Mouse (Mus musculus): ENCODE data around the gene Rad51d.
"Not testable (repeated sequence)": the region's sequence is repeated elsewhere in the genome, so short reads cannot be mapped to it uniquely, and the experiment has no call there.

Rad51d gene

GRCm38 (mm10) chr11:82890342-82890762 is at the start of gene Rad51d:
TSS of gene Rad51d (minus strand) at chr11:82890614.
- DNase-seq (ENCODE audit: low spot score), result peak; percentile 83

- DNase-seq (ENCODE audit: low spot score), result no peak
These were observed 42.8 kb upstream of the Rad51d start for GRCm38 (mm10) chr11:82933186-82933585.

- DNase-seq (ENCODE audit: low spot score), result not testable (repeated sequence)
These were observed 41.4 kb upstream of the Rad51d start for GRCm38 (mm10) chr11:82931671-82932450.

GRCm38 (mm10) chr11:82931161-82931560 is 40.7 kb upstream of the Rad51d start:
- DNase-seq (ENCODE audit: low spot score), result not testable (repeated sequence)

GRCm38 (mm10) chr11:82930391-82930955 is 40.1 kb upstream of the Rad51d start:
- not testable (repeated sequence) for DNase-seq (ENCODE audit: low spot score)

GRCm38 (mm10) chr11:82929633-82929950 is 39.2 kb upstream of the Rad51d start:
- DNase-seq (ENCODE audit: low spot score), result no peak

GRCm38 (mm10) chr11:82928897-82929632 is 38.7 kb upstream of the Rad51d start:
- DNase-seq (ENCODE audit: low spot score), result no peak

GRCm38 (mm10) chr11:82923910-82924309 is 33.5 kb upstream of the Rad51d start:
- not testable (repeated sequence) for DNase-seq (ENCODE audit: low spot score)

GRCm38 (mm10) chr11:82921691-82922090 is 31.3 kb upstream of the Rad51d start:
- DNase-seq (ENCODE audit: low spot score), result no peak

- DNase-seq (ENCODE audit: low spot score), result no peak
These were observed 30.4 kb upstream of the Rad51d start for GRCm38 (mm10) chr11:82920768-82921167.

- peak; percentile 21 for DNase-seq (ENCODE audit: low spot score)
These were observed 24.4 kb upstream of the Rad51d start for GRCm38 (mm10) chr11:82914711-82915352.

GRCm38 (mm10) chr11:82910679-82911389 is 20.4 kb upstream of the Rad51d start:
- no peak for DNase-seq (ENCODE audit: low spot score)

- no peak for DNase-seq (ENCODE audit: low spot score)
These were observed 19.8 kb upstream of the Rad51d start, which contains the start of gene Unc45b for GRCm38 (mm10) chr11:82910250-82910649. TSS of gene Unc45b (plus strand) at chr11:82910550.

GRCm38 (mm10) chr11:82908608-82908989 is 18.2 kb upstream of the Rad51d start:
- DNase-seq (ENCODE audit: low spot score), result no peak

GRCm38 (mm10) chr11:82907651-82908607 is 17.5 kb upstream of the Rad51d start, which contains the start of gene Nle1:
TSS of gene Nle1 (minus strand) at chr11:82908411.
- peak; percentile 84 for DNase-seq (ENCODE audit: low spot score)

- DNase-seq (ENCODE audit: low spot score), result no peak
These were observed 15.4 kb upstream of the Rad51d start for GRCm38 (mm10) chr11:82905816-82906215.

GRCm38 (mm10) chr11:82904952-82905351 is 14.5 kb upstream of the Rad51d start:
- DNase-seq (ENCODE audit: low spot score), result no peak

GRCm38 (mm10) chr11:82901606-82902310 is 11.3 kb upstream of the Rad51d start:
- no peak for DNase-seq (ENCODE audit: low spot score)

- DNase-seq (ENCODE audit: low spot score), result no peak
These were observed 9.3 kb upstream of the Rad51d start for GRCm38 (mm10) chr11:82899720-82900119.

- no peak for DNase-seq (ENCODE audit: low spot score)
These were observed 7.1 kb upstream of the Rad51d start for GRCm38 (mm10) chr11:82897478-82897877.
